Mouse (Mus musculus) NIH3T3 (cell line): ENCODE data around the gene Phf21a.
A peak's percentile ranks its signal among the peaks of the same experiment; 100 is the strongest.

ENCODE experiments used
- DNase-seq: peaks from one replicate; pipeline ENCODE4 v3.0.0-alpha.2; 2012; ENCODE audit warnings: low read depth

Phf21a gene

GRCm38 (mm10) chr2:92092817-92093216 is at the start of gene Phf21a:
Gene Phf21a, plus strand, starts transcription at chr2:92093117.
- no peak for DNase-seq

- no peak for DNase-seq
These were observed 49.6 kb upstream of the Phf21a start for GRCm38 (mm10) chr2:92043285-92043684.

- no peak for DNase-seq
These were observed 45.3 kb upstream of the Phf21a start for GRCm38 (mm10) chr2:92047601-92048000.

GRCm38 (mm10) chr2:92048034-92048690 is 44.8 kb upstream of the Phf21a start:
- DNase-seq = peak; percentile 50

GRCm38 (mm10) chr2:92052188-92052587 is 40.7 kb upstream of the Phf21a start:
- peak; percentile 91 for DNase-seq

GRCm38 (mm10) chr2:92052754-92053153 is 40.2 kb upstream of the Phf21a start:
- DNase-seq = peak; percentile 74

GRCm38 (mm10) chr2:92055101-92055813 is 37.7 kb upstream of the Phf21a start:
- peak; percentile 87 for DNase-seq

- DNase-seq = peak; percentile 67
These were observed 37.1 kb upstream of the Phf21a start for GRCm38 (mm10) chr2:92055831-92056236.

GRCm38 (mm10) chr2:92056760-92057159 is 36.2 kb upstream of the Phf21a start:
- DNase-seq = no peak

- DNase-seq = peak; percentile 96
These were observed 34.4 kb upstream of the Phf21a start for GRCm38 (mm10) chr2:92058469-92058868.

- DNase-seq = no peak
These were observed 34.0 kb upstream of the Phf21a start for GRCm38 (mm10) chr2:92058936-92059335.

- DNase-seq = peak; percentile 74
These were observed 33.3 kb upstream of the Phf21a start for GRCm38 (mm10) chr2:92059481-92060220.

GRCm38 (mm10) chr2:92060291-92060690 is 32.6 kb upstream of the Phf21a start:
- DNase-seq = no peak

- DNase-seq = no peak
These were observed 31.6 kb upstream of the Phf21a start for GRCm38 (mm10) chr2:92061337-92061736.

GRCm38 (mm10) chr2:92063106-92063505 is 29.8 kb upstream of the Phf21a start:
- DNase-seq = no peak

GRCm38 (mm10) chr2:92065269-92065888 is 27.5 kb upstream of the Phf21a start:
- no peak for DNase-seq

- no peak for DNase-seq
These were observed 27.0 kb upstream of the Phf21a start for GRCm38 (mm10) chr2:92065938-92066337.

GRCm38 (mm10) chr2:92066899-92067298 is 26.0 kb upstream of the Phf21a start:
- peak; percentile 65 for DNase-seq

- no peak for DNase-seq
These were observed 25.3 kb upstream of the Phf21a start for GRCm38 (mm10) chr2:92067600-92067999.

GRCm38 (mm10) chr2:92069630-92070029 is 23.3 kb upstream of the Phf21a start:
- DNase-seq = no peak

- DNase-seq = no peak
These were observed 21.8 kb upstream of the Phf21a start for GRCm38 (mm10) chr2:92071143-92071542.

- DNase-seq = no peak
These were observed 16.7 kb upstream of the Phf21a start for GRCm38 (mm10) chr2:92076086-92076692.
